Mouse (Mus musculus) layer of hippocampus, adult 2 months (tissue): ENCODE results near the gene Adam1a. TPM values are rescaled to one million over a fixed set of nuclear protein-coding genes. Genes with fewer than 3 reads are reported as not detected.

ENCODE experiments used
- DNase-seq, 2 experiments: peaks; one replicate each; pipeline ENCODE4 v3.0.0; 2022; ENCODE audit warnings: low spot score in 2 of 2
- H3K27ac ChIP-seq: fragments of 200-600 bp; 2 replicates; pipeline ENCODE4 v1.8.1; 2022
- H3K4me3 ChIP-seq: fragments of 200-600 bp; 2 replicates; pipeline ENCODE4 v1.8.1; 2022; ENCODE audit warnings: mild to moderate bottlenecking
- CTCF ChIP-seq: fragments of 200-600 bp; conservative IDR thresholded peaks from 2 replicates; pipeline ENCODE4 v1.8.1; 2022; ENCODE audit warnings: antibody characterized with exemption, mild to moderate bottlenecking, moderate library complexity
- total RNA-seq, 2 experiments: library from RNA; stranded (reverse); gene quantifications; 2 replicates each; pipeline ENCODE4 v1.2.3; 2021

Gene Adam1a
- total RNA-seq, 2 experiments from 2014 or later, result 17.7 to 22.9 TPM

DNA sequence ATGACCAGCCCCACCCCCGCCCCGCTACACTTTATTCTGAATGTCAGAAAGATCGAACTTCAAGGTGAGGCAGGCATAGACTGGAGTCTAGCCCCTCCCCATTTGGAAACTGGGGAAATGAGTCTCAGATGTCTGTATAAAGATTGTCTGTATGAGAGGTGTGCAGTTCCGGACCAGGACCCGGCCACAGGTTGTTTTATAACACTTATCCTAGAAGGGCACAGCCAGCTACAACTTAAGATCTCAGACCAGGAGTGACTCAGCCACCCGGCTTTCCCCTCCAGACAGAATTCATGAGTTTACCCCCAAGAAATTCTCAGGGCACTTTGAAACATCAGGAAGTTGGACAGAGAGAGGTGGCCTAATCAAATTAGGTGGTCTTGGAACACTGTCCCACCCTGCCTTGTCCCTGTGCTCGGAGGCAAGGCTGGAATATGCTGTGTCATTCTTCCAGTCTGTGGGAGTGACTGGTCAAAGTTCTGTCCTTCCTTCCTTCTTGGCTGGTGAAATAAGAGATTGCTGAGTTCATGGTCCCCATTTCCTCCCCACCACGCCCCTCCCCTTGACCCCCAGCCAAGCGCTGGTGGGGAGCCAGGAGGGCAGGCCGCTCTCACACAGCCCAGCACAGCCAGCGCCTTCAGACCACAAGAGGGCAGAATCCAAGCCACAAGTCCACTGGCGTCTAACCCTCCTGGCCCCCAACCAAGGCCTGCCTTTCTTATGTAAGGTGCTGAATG lies 38.7 kb upstream of the Adam1a start:
- Histone ChIP-seq H3K4me3 (no peak overlapping the region), H3K27ac (peak overlapping the region; percentile 82)
- peak; percentile 76 for TF ChIP-seq CTCF
- peak; percentile 65 to 69 for DNase-seq

DNA sequence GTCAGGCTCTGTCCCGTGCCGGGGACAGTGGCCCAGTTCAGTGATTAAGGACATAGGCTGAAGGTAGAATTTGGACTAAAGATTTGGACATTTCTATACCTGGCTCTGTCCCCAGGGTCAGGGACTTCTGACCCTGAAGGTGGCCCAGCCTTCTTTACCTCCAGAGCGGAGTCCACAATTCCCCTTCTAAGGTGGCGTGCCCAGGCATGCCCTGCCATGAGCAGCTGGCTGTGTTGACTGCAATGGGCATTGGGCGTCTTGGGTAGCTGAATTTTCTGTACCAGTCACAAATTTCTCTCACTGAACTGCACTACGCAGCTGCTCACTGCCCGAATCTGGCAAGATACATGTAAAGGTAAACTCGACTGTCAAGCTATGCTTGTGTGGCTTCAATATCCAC lies 36.7 kb upstream of the Adam1a start:
- Histone ChIP-seq H3K4me3 (no peak overlapping the region), H3K27ac (no peak overlapping the region)
- TF ChIP-seq CTCF, result no peak
- no peak for DNase-seq

DNA sequence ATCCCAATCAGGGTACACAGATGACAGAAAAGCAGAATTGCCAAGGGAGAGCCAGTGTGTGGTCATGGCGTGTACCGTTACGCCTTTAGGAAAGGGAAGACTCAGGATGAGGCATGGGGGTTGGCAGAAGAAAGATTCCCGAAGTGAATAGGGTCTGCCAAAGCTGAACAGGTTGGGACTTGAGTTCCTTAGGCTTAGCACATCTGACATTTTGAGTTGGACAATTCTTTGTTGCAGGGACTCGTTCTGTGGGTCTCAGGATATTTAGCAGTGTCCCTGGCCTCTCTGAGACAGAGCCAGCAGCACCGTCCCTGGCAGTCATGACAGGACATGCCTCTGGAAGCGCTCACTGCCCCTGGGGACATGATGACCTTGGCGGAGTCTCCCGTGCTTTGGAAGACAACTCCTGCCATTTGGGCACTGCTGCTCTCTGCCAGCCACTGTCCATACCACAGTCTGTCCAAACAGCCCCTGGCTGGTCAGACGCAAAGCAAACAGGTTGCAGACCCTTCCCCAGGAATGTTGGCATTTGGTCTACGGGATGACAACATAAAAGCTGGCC lies 31.7 kb upstream of the Adam1a start:
- TF ChIP-seq CTCF, result no peak
- H3K27ac ChIP-seq, result no peak overlapping the region
- H3K4me3 ChIP-seq, result no peak overlapping the region
- DNase-seq, result no peak

GRCm38 (mm10) chr5:121575867-121576266 lies 30.6 kb upstream of the Adam1a start:
- TF ChIP-seq CTCF, result no peak
- no peak for DNase-seq
- Histone ChIP-seq H3K27ac (no peak overlapping the region), H3K4me3 (no peak overlapping the region)

GRCm38 (mm10) chr5:121574145-121574544 lies 28.9 kb upstream of the Adam1a start:
- Histone ChIP-seq H3K4me3 (no peak overlapping the region), H3K27ac (no peak overlapping the region)
- no peak for TF ChIP-seq CTCF
- no peak for DNase-seq

GRCm38 (mm10) chr5:121570787-121571186 lies 25.5 kb upstream of the Adam1a start:
- H3K4me3 ChIP-seq, result no peak overlapping the region
- DNase-seq, result no peak
- no peak overlapping the region for H3K27ac ChIP-seq
- TF ChIP-seq CTCF, result no peak

GRCm38 (mm10) chr5:121569881-121570420 lies 24.7 kb upstream of the Adam1a start:
- Histone ChIP-seq H3K4me3 (no peak overlapping the region), H3K27ac (no peak overlapping the region)
- no peak for TF ChIP-seq CTCF
- no peak for DNase-seq

DNA sequence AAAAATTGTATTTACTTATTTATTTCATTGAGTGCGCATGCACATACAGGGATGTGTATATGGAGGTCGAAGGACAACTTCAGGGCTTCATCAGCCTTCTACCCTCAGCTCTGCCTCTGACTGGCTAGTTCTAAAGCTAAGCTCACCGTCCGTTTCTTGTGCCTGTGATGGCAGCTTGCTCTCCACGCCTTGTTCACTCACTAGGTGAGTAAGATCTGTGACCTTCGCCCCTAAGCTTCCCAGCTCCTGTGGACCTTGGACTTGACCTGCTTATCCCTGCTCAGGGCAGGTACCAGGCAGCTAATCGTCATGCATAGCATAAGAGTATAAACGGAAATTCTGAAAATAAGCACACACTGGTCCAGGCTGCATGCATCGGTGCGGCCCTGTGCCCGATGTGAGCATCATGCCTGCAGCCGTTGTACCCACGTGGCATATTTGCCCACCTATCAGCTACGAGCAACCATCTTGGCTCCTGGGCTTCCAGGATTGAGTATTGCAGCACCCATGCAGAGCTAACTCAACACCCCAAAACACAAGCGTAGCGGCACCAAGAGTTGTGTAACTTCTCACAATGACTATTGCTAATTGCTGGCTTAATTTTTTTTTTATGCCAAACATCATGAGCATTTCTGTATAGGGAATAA lies 20.9 kb upstream of the Adam1a start:
- no peak overlapping the region for H3K27ac ChIP-seq
- no peak for TF ChIP-seq CTCF
- H3K4me3 ChIP-seq, result no peak overlapping the region
- no peak for DNase-seq

DNA sequence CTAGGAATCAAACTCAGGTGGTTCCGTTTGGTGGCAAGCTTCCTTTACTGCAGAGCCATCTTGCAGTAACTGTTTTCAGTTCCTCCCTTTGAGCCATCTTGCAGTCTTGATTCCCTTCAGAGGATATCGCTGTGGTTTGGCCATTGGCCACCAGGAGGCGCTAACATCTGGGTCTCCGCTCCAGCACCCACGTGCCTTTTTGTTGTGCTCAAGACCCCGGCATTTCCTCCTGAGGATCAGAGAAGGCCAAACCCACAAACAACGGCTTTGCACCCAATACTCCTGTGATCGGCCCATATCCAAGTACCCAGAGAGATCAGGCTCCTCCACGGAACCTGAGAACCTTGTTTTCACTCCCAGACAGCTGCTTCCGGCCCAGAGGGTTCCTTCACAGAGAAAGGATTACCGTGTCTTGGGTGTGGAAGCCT lies 19.2 kb upstream of the Adam1a start:
- H3K4me3 ChIP-seq, result peak overlapping the region; percentile 28; the same call in 1 of the 2 replicates
- peak; percentile 70 to 83 for DNase-seq
- H3K27ac ChIP-seq, result 0 out of 2 replicates have a peak overlapping the region, but pooled peaks have one; percentile 21
- peak; percentile 90 for TF ChIP-seq CTCF

GRCm38 (mm10) chr5:121562436-121562835 lies 17.2 kb upstream of the Adam1a start:
- no peak for TF ChIP-seq CTCF
- Histone ChIP-seq H3K4me3 (no peak overlapping the region), H3K27ac (no peak overlapping the region)
- no peak for DNase-seq

- Histone ChIP-seq H3K27ac (no peak overlapping the region), H3K4me3 (no peak overlapping the region)
- TF ChIP-seq CTCF, result no peak
- no peak for DNase-seq
Observed at GRCm38 (mm10) chr5:121549196-121549595, 3.9 kb upstream of the Adam1a start.

GRCm38 (mm10) chr5:121547084-121547483 lies 1.8 kb upstream of the Adam1a start:
- TF ChIP-seq CTCF, result no peak
- no peak overlapping the region for H3K4me3 ChIP-seq
- no peak for DNase-seq

DNA sequence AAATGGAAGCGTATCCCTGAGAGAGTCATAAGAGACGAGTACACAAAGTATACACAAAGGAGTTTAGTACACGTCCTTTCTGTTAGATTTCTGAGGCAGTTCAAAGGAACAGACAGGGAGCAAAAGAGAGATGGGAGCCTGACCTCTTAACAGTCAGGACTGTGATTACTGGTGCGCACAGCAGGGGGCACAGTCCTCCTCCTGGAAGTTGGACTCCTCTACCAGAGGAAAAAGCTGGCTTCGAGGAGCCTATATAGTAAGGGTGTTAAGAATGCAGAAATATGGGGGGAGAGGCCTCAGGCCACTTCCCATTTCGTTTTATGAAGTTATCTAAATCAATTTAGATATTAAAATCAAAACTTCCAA lies 1.2 kb upstream of the Adam1a start:
- peak in 1 of 2 experiments; percentile 34 for DNase-seq
- peak; percentile 80 for TF ChIP-seq CTCF
- Histone ChIP-seq H3K27ac (peak overlapping the region; percentile 99), H3K4me3 (peak overlapping the region; percentile 98)

More at GRCm38 (mm10) chr5:121547084-121547483, 1.8 kb upstream of the Adam1a start:
- H3K27ac ChIP-seq, result no peak overlapping the region
